Mouse (Mus musculus) kidney, adult 2 months (tissue): ENCODE measurements at regions not wholly inside any gene's neighbourhood (a gene's known extent, or its start where the extent isn't known, plus 50 kb on each side); places are given as distances from the start of the nearest gene placed in this dataset.

ENCODE experiments used
- DNase-seq: peaks from one replicate; pipeline ENCODE4 v3.0.0; 2021
- H3K27ac ChIP-seq: fragments of 200-500 bp; 2 replicates; pipeline ENCODE4 v1.5.1; 2012; ENCODE audit warnings: low read depth, low read length, control low read depth, inconsistent platforms; ENCODE audit not compliant: insufficient read depth
- H3K27me3 ChIP-seq: fragments of 200-500 bp; replicated peaks from 2 replicates; pipeline ENCODE4 v1.6.1; 2012; ENCODE audit warnings: mild to moderate bottlenecking, moderate library complexity, low read length, inconsistent platforms; ENCODE audit not compliant: control insufficient read depth, insufficient read depth
- H3K36me3 ChIP-seq: fragments of 200-500 bp; 2 replicates; pipeline ENCODE4 v1.6.1; 2012; ENCODE audit warnings: mild to moderate bottlenecking, moderate library complexity, low read length, inconsistent platforms; ENCODE audit not compliant: control insufficient read depth, insufficient read depth
- H3K4me1 ChIP-seq: fragments of 200-500 bp; 2 replicates; pipeline ENCODE4 v1.6.1; 2011; ENCODE audit warnings: low read length; ENCODE audit not compliant: control insufficient read depth, insufficient read depth
- H3K4me3 ChIP-seq: fragments of 200-500 bp; 2 replicates; pipeline ENCODE4 v1.5.1; 2011; ENCODE audit warnings: mild to moderate bottlenecking, low read depth, low read length, control low read depth; ENCODE audit not compliant: insufficient read depth
- CTCF ChIP-seq: fragments of 200-500 bp; conservative IDR thresholded peaks from 2 replicates; pipeline ENCODE4 v1.5.1; 2011; ENCODE audit warnings: low read depth, mild to moderate bottlenecking, control low read depth, low read length, moderate library complexity, mixed read lengths; ENCODE audit not compliant: insufficient read depth, insufficient read length
- POLR2A ChIP-seq: fragments of 200-500 bp; IDR thresholded peaks from one replicate; pipeline ENCODE4 v1.6.1; 2011; ENCODE audit warnings: low read depth, low read length, control low read depth
- WGBS: fragments of 180-500 bp; shearing (Covaris S2); methylation state at CpG from one replicate; pipeline ENCODE4 v1.1.7; 2018; 5-methylcytosine and 5-hydroxymethylcytosine counted together

- Histone ChIP-seq H3K4me1 (no peaks in the 10 kb centered on the region), H3K27me3 (no peaks in the 10 kb centered on the region), H3K4me3 (no peak overlapping the region), H3K36me3 (no peaks in the 10 kb centered on the region), H3K27ac (no peak overlapping the region)
- TF ChIP-seq POLR2A (no peak), CTCF (no peak)
- WGBS = 70% methylated on average over 4 of the region's 4 CpGs
- DNase-seq = no peak
Measured at GRCm38 (mm10) chr9:84922306-84922705, 390.3 kb upstream of the Gm11114 start.

- 68% methylated on average over 8 of the region's 8 CpGs for WGBS
- Histone ChIP-seq H3K27me3 (no peaks in the 10 kb centered on the region), H3K36me3 (no peaks in the 10 kb centered on the region), H3K4me3 (no peak overlapping the region), H3K27ac (no peak overlapping the region), H3K4me1 (no peaks in the 10 kb centered on the region)
- no peak for TF ChIP-seq POLR2A
- no peak for TF ChIP-seq CTCF
- no peak for DNase-seq
Measured at GRCm38 (mm10) chr9:84923966-84924365, 388.6 kb upstream of the Gm11114 start.

GRCm38 (mm10) chr9:84936291-84937055, 376.1 kb upstream of the Gm11114 start:
- H3K4me1 ChIP-seq = no peaks in the 10 kb centered on the region
- WGBS = 89% methylated on average over 2 of the region's 2 CpGs

GRCm38 (mm10) chr9:84966558-84967154, 345.9 kb upstream of the Gm11114 start:
- WGBS = 91% methylated on average over 11 of the region's 11 CpGs
- Histone ChIP-seq H3K36me3 (no peaks in the 10 kb centered on the region), H3K4me1 (no peaks in the 10 kb centered on the region), H3K27ac (no peak overlapping the region), H3K27me3 (no peaks in the 10 kb centered on the region), H3K4me3 (no peak overlapping the region)
- no peak for DNase-seq
- no peak for TF ChIP-seq POLR2A
- TF ChIP-seq CTCF = no peak

More at GRCm38 (mm10) chr9:84936291-84937055, 376.1 kb upstream of the Gm11114 start:
- no peak for DNase-seq
- no peaks in the 10 kb centered on the region for H3K36me3 ChIP-seq
- no peak overlapping the region for H3K27ac ChIP-seq
- TF ChIP-seq POLR2A (no peak), CTCF (no peak)
- no peaks in the 10 kb centered on the region for H3K27me3 ChIP-seq
- no peak overlapping the region for H3K4me3 ChIP-seq

- Histone ChIP-seq H3K36me3 (no peaks in the 10 kb centered on the region), H3K27me3 (no peaks in the 10 kb centered on the region), H3K4me3 (no peak overlapping the region), H3K27ac (no peak overlapping the region), H3K4me1 (no peaks in the 10 kb centered on the region)
- WGBS = 80% methylated on average over 3 of the region's 3 CpGs
- no peak for DNase-seq
- TF ChIP-seq POLR2A = no peak
- no peak for TF ChIP-seq CTCF
Measured at GRCm38 (mm10) chr9:84969975-84970608, 342.5 kb upstream of the Gm11114 start.

- no peak for DNase-seq
Measured at GRCm38 (mm10) chr9:84977470-84977869, 335.1 kb upstream of the Gm11114 start.

GRCm38 (mm10) chr9:85003414-85003813, 309.2 kb upstream of the Gm11114 start:
- Histone ChIP-seq H3K27ac (no peak overlapping the region), H3K27me3 (no peaks in the 10 kb centered on the region), H3K4me3 (no peak overlapping the region), H3K4me1 (no peaks in the 10 kb centered on the region), H3K36me3 (no peaks in the 10 kb centered on the region)
- 64% methylated on average over 1 of the region's 1 CpGs for WGBS
- DNase-seq = no peak
- TF ChIP-seq CTCF = no peak
- TF ChIP-seq POLR2A = no peak

More at GRCm38 (mm10) chr9:84977470-84977869, 335.1 kb upstream of the Gm11114 start:
- TF ChIP-seq CTCF (no peak), POLR2A (no peak)
- Histone ChIP-seq H3K36me3 (no peaks in the 10 kb centered on the region), H3K27me3 (no peaks in the 10 kb centered on the region), H3K4me3 (no peak overlapping the region), H3K27ac (no peak overlapping the region), H3K4me1 (no peaks in the 10 kb centered on the region)
- WGBS = 81% methylated on average over 5 of the region's 5 CpGs
